Mouse (Mus musculus): Measurements from ENCODE around the gene Cyb5r1.

The Cyb5r1 gene

GRCm38 (mm10) chr1:134460294-134461284, 55.2 kb downstream of the Cyb5r1 start:
- DNase-seq = no peak
